Mouse (Mus musculus) G1E (cell line): Measurements from ENCODE around the gene Map3k10.

Experiments used
- CTCF ChIP-seq: IDR thresholded peaks from 2 replicates; pipeline ENCODE4 v1.5.1; 2012; ENCODE audit warnings: low read depth, low read length, inconsistent platforms, mixed read lengths
- GATA1 ChIP-seq: IDR thresholded peaks from 2 replicates; pipeline ENCODE4 v1.6.1; 2012; ENCODE audit warnings: borderline replicate concordance, low read length, inconsistent platforms, mixed read lengths
- GATA2 ChIP-seq: IDR thresholded peaks from 2 replicates; pipeline ENCODE4 v1.6.1; 2012; ENCODE audit warnings: low read depth, low read length, inconsistent platforms, borderline replicate concordance
- POLR2AphosphoS5 ChIP-seq: IDR thresholded peaks from 2 replicates; pipeline ENCODE4 v1.6.1; 2012; ENCODE audit warnings: low read depth, low read length, inconsistent platforms; ENCODE audit not compliant: insufficient replicate concordance
- TAL1 ChIP-seq: conservative IDR thresholded peaks from 2 replicates; pipeline ENCODE4 v1.6.1; 2012; ENCODE audit warnings: low read depth, low read length, inconsistent platforms, mixed read lengths

DNA sequence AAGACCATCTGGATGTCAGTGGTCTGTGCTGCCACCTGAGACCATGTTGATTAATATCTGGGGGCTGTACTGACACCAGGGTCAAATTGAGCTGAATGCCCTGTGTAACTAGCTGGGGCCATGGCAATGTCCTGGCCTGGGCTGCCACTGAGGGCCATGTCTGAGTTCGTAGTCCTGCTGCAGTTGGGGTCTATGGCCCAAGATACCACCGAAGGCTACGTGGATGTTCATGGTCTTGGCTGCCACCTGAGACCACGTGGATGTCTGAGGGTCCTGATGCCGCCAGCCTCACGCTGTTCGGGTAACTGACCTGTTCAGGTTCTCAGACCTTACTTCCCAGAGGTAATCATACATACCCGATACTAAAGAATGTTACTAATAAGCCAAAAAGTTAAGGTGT lies 47.6 kb upstream of the Map3k10 start:
- TF ChIP-seq TAL1 = no peak
- no peak for TF ChIP-seq CTCF
- no peak for TF ChIP-seq GATA1
- no peak for TF ChIP-seq GATA2
- TF ChIP-seq POLR2AphosphoS5 = no peak
